Mouse (Mus musculus) lung, embryonic 16.5 days (tissue): ENCODE results near the gene Casp9. TPM values are rescaled to one million over a fixed set of nuclear protein-coding genes. Genes with fewer than 3 reads are reported as not detected.

Source experiments
- ATAC-seq: fragments of 200-750 bp; cut with Nextera tagmentation; 2 replicates; pipeline ENCODE4 v1.8.0; 2017; ENCODE audit warnings: low read depth, mild to moderate bottlenecking, moderate library complexity
- H3K27ac ChIP-seq: fragments of 300-500 bp; sonication (generic); 2 replicates; pipeline ENCODE4 v1.5.1; 2014; ENCODE audit warnings: mild to moderate bottlenecking, control low read depth, low read length
- H3K27me3 ChIP-seq: fragments of 300-500 bp; sonication (generic); 2 replicates; pipeline ENCODE4 v1.6.1; 2014; ENCODE audit warnings: low read depth, low read length, mixed read lengths; ENCODE audit not compliant: control insufficient read depth, insufficient read depth
- H3K36me3 ChIP-seq: fragments of 300-500 bp; sonication (generic); 2 replicates; pipeline ENCODE4 v1.6.1; 2014; ENCODE audit warnings: low read length; ENCODE audit not compliant: control insufficient read depth, insufficient read depth
- H3K4me1 ChIP-seq: fragments of 300-500 bp; sonication (generic); replicated peaks from 2 replicates; pipeline ENCODE4 v1.6.1; 2014; ENCODE audit warnings: low read length, mixed read lengths; ENCODE audit not compliant: control insufficient read depth, insufficient read depth
- H3K4me2 ChIP-seq: fragments of 300-500 bp; sonication (generic); 2 replicates; pipeline ENCODE4 v1.6.1; 2014; ENCODE audit warnings: low read depth, low read length, control low read depth
- H3K4me3 ChIP-seq: fragments of 300-500 bp; sonication (generic); 2 replicates; pipeline ENCODE4 v1.5.1; 2014; ENCODE audit warnings: mild to moderate bottlenecking, low read length, control low read depth
- H3K9ac ChIP-seq: fragments of 300-500 bp; sonication (generic); 2 replicates; pipeline ENCODE4 v1.6.1; 2014; ENCODE audit warnings: low read length, control low read depth
- H3K9me3 ChIP-seq: fragments of 300-500 bp; sonication (generic); 2 replicates; pipeline ENCODE4 v1.6.1; 2016; ENCODE audit warnings: low read length; ENCODE audit not compliant: control insufficient read depth
- WGBS: fragments of 180-500 bp; shearing (Covaris S2); extraction: QIAGEN DNeasy Blood & Tissue Kit; methylation state at CpG from one replicate; pipeline ENCODE4 v1.1.7; 2014; 5-methylcytosine and 5-hydroxymethylcytosine counted together
- polyA plus RNA-seq: library from polyadenylated mRNA; unstranded; fragments of >200 nt; fragmentation: Nextera tagmentation; extraction: Ambion mirVana; gene quantifications from 2 replicates; pipeline ENCODE4 v1.2.1, GENCODE M21; 2015

The Casp9 gene
- polyA plus RNA-seq, 1 experiment from 2014 or later: 23.9 TPM

- H3K4me1 ChIP-seq: no peaks in the 10 kb centered on the region
- H3K36me3 ChIP-seq: no peaks in the 10 kb centered on the region
- no peaks in the 10 kb centered on the region for H3K9me3 ChIP-seq
- no peak within 1 kb of the TSS for H3K9ac ChIP-seq
- 79% methylated on average over 6 of the region's 6 CpGs for WGBS
- H3K27me3 ChIP-seq: no peaks in the 10 kb centered on the region
- no peak within 1 kb of the TSS for H3K4me2 ChIP-seq
- H3K4me3 ChIP-seq: no peak within 1 kb of the TSS
- ATAC-seq: no peak
- H3K27ac ChIP-seq: no peak within 1 kb of the TSS
Observed at GRCm38 (mm10) chr4:141845999-141846398, 52.6 kb downstream of the Casp9 start, which contains the start of gene Ctrc. Gene Ctrc (minus strand): TSS chr4:141846359.

DNA sequence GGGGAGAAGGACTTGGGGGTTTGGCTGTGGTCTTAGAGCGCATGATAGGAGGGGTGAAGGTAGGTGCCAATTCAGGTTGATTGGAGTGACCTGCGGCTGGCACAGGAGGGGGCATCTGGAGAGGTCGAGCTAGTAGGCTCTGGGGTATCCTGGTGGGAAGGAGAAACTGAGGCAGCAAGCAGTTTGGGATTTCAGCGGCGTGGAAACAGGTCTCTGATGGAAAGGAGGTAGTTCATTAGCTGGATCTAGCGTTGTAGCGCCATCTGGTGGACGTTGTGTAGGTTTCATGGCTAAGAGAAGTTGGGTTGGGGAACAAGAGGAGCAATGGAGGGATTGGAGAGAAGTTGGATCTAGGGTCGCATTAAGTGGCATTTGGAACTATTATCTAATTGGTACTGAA, 60.0 kb downstream of the Casp9 start:
- H3K9me3 ChIP-seq: no peaks in the 10 kb centered on the region
- H3K27me3 ChIP-seq: no peaks in the 10 kb centered on the region
- H3K9ac ChIP-seq: no peak overlapping the region
- H3K36me3 ChIP-seq: no peaks in the 10 kb centered on the region
- no peak for ATAC-seq
- H3K4me2 ChIP-seq: no peak overlapping the region
- H3K4me1 ChIP-seq: peaks cover 6% of the 10 kb centered on the region
- 76% methylated on average over 9 of the region's 9 CpGs for WGBS
- H3K27ac ChIP-seq: no peak overlapping the region
- H3K4me3 ChIP-seq: no peak overlapping the region

GRCm38 (mm10) chr4:141857422-141857930, 64.1 kb downstream of the Casp9 start:
- H3K27ac ChIP-seq: no peak overlapping the region; the same call in 1 of the 2 replicates
- H3K4me1 ChIP-seq: peaks cover 6% of the 10 kb centered on the region
- peak; percentile 79 for ATAC-seq
- no peak overlapping the region for H3K9ac ChIP-seq
- H3K9me3 ChIP-seq: no peaks in the 10 kb centered on the region
- H3K27me3 ChIP-seq: no peaks in the 10 kb centered on the region
- 15% methylated on average over 10 of the region's 10 CpGs for WGBS
- H3K4me2 ChIP-seq: no peak overlapping the region
- peaks cover 18% of the 10 kb centered on the region for H3K36me3 ChIP-seq
- H3K4me3 ChIP-seq: no peak overlapping the region

- no peaks in the 10 kb centered on the region for H3K27me3 ChIP-seq
- H3K4me3 ChIP-seq: no peak overlapping the region
- no peak overlapping the region for H3K4me2 ChIP-seq
- H3K36me3 ChIP-seq: peaks cover 18% of the 10 kb centered on the region
- H3K9me3 ChIP-seq: no peaks in the 10 kb centered on the region
- peak overlapping the region; percentile 25; the same call in 1 of the 2 replicates for H3K27ac ChIP-seq
- ATAC-seq: no peak
- H3K4me1 ChIP-seq: peaks cover 6% of the 10 kb centered on the region
- WGBS: 75% methylated on average over 20 of the region's 20 CpGs
- no peak overlapping the region for H3K9ac ChIP-seq
Observed at GRCm38 (mm10) chr4:141858501-141858900, 65.1 kb downstream of the Casp9 start.

DNA sequence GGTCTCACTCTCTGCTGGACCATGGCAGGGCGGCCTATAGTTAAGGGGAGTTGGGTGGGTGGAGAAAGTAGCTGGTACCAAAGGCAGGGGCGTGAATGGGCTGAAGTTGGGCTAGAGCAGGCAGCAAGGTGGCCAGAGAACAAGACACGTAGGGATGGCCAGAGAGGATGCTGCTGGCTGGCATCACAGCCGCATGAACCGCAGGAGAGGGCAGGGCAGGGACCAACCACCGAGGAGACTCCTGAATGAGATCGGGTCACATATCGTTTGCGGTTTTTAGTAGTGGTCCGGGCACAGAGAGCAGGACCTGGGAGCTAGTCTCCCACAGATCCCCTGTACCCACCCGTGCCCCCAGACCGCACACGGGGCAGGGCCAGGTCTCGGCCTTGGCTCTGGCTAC, 65.9 kb downstream of the Casp9 start:
- peaks cover 18% of the 10 kb centered on the region for H3K36me3 ChIP-seq
- H3K4me3 ChIP-seq: no peak overlapping the region
- 89% methylated on average over 14 of the region's 14 CpGs for WGBS
- H3K27ac ChIP-seq: no peak overlapping the region
- H3K27me3 ChIP-seq: no peaks in the 10 kb centered on the region
- peaks cover 6% of the 10 kb centered on the region for H3K4me1 ChIP-seq
- H3K4me2 ChIP-seq: no peak overlapping the region
- no peak overlapping the region for H3K9ac ChIP-seq
- no peak for ATAC-seq
- no peaks in the 10 kb centered on the region for H3K9me3 ChIP-seq

DNA sequence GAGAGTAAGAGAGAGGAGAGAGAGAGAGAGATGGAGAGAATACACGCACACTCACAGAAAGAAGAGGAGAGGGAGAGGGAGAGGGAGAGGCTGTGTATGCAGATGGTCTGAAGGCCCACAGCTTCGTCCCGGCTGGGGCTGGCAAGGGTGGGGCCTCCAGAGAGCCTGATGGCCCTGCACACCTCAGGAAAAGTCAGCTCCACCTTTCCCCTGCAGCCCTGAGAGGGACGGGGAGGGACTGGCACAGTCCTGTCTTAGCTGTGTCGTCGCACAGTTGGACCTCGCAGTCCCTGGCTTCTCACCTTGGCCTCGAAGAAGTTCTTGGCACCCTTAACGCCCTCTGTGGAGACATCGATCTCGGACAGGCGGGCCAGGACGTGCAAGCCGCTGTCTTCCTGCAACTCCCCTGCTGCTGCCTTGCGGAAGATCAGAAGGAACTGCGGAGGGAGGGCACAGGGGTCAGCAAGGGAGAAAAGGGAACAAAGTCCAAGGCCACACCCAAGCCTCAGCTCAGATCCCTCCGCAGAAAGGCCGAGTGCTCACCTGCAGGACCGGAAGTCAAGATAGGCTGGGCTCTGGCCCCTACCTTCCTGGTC, 66.9 kb downstream of the Casp9 start:
- Histone ChIP-seq H3K9ac (no peak overlapping the region), H3K36me3 (peaks cover 18% of the 10 kb centered on the region), H3K27ac (no peak overlapping the region), H3K4me2 (no peak overlapping the region), H3K27me3 (no peaks in the 10 kb centered on the region), H3K4me3 (no peak overlapping the region), H3K9me3 (no peaks in the 10 kb centered on the region), H3K4me1 (peaks cover 6% of the 10 kb centered on the region)
- ATAC-seq: no peak
- 72% methylated on average over 19 of the region's 19 CpGs for WGBS

DNA sequence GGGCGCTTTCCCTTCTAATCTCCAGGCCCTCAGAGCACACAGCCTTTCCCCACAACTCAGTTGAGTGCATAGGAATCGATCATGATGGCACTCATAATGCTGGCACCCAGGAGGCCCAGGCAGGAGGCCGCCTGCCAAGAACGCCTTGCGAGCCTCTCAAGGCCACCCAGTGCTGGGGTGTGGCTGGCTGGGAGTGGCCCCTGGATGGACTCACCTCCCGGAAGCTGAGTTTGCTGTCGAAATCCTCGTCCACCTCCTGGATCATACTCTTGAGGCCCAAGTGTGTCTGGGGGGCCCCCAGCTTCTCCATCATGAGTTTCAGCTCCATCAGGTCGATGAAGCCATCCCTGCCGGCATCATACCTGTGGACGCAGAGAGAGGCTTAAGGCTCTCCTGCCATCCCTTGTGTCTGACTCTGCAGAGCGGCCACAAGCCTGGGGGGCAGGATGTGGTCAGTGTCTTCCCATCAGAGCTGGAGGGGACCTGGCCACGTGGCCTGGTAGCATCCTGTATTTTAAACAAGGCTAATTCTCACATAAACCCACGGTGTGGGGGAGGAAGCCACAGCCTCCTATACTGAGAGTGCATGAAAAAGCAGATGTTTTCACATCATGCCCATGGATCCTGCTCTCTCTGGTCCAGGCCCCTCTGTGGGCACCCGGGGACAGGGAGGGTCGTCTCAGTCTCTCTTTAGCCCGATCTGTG, 68.3 kb downstream of the Casp9 start:
- peaks cover 18% of the 10 kb centered on the region for H3K36me3 ChIP-seq
- no peak for ATAC-seq
- H3K9me3 ChIP-seq: no peaks in the 10 kb centered on the region
- peaks cover 13% of the 10 kb centered on the region for H3K4me1 ChIP-seq
- no peaks in the 10 kb centered on the region for H3K27me3 ChIP-seq
- H3K27ac ChIP-seq: no peak overlapping the region
- WGBS: 78% methylated on average over 17 of the region's 17 CpGs
- no peak overlapping the region for H3K9ac ChIP-seq
- no peak overlapping the region for H3K4me2 ChIP-seq
- no peak overlapping the region for H3K4me3 ChIP-seq

GRCm38 (mm10) chr4:141862867-141863266, 69.5 kb downstream of the Casp9 start:
- 79% methylated on average over 5 of the region's 5 CpGs for WGBS
- no peak for ATAC-seq

DNA sequence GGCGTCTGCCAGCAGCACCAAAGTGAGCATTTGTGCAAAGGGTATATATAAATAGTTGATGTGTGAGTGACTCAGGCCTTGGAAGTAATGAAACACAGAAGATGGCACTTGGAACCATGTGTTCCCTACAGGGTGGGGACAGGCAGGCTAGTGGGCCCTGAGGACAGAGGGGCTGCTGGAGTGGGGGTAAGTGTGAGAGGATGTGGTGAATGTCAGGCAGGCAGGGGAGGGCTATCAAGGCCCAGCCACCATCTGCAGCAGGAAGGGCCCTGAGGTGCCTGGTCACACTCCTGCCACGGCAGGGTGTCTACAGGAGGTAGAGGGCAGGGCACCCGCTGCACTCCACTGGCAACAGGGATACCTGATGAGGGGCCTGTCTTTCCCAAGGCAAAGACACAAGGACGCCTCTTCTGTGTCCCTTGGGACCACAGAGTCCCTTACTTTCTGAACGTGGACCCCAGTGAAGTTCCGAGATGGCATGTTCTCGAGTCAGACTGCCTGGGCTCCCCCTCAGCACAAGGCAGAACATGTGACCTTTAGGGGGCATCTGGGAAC, 70.4 kb downstream of the Casp9 start:
- H3K36me3 ChIP-seq: peaks cover 18% of the 10 kb centered on the region
- H3K9ac ChIP-seq: no peak overlapping the region
- ATAC-seq: no peak
- H3K27me3 ChIP-seq: no peaks in the 10 kb centered on the region
- H3K4me2 ChIP-seq: no peak overlapping the region
- H3K4me3 ChIP-seq: no peak overlapping the region
- WGBS: 79% methylated on average over 7 of the region's 7 CpGs
- H3K9me3 ChIP-seq: no peaks in the 10 kb centered on the region
- H3K27ac ChIP-seq: no peak overlapping the region
- peaks cover 25% of the 10 kb centered on the region for H3K4me1 ChIP-seq

More at GRCm38 (mm10) chr4:141862867-141863266, 69.5 kb downstream of the Casp9 start:
- Histone ChIP-seq H3K9ac (no peak overlapping the region), H3K9me3 (no peaks in the 10 kb centered on the region), H3K36me3 (peaks cover 18% of the 10 kb centered on the region), H3K4me2 (no peak overlapping the region), H3K27ac (no peak overlapping the region), H3K27me3 (no peaks in the 10 kb centered on the region), H3K4me3 (no peak overlapping the region), H3K4me1 (peaks cover 20% of the 10 kb centered on the region)
